Mouse (Mus musculus): ENCODE results near the gene Dmrt3. TPM values are rescaled to one million over a fixed set of nuclear protein-coding genes. Genes with fewer than 3 reads are reported as not detected.

Gene Dmrt3
- total and polyA plus RNA-seq, 2 experiments from 2014 or later: 0.06 to 0.93 TPM

- DNase-seq (ENCODE audit: low spot score) (no peak), ATAC-seq (ENCODE audit: low FRiP score) (no peak)
- 93% methylated on average over 2 of the region's 2 CpGs for WGBS
Measured at GRCm38 (mm10) chr19:25579440-25579839, 30.7 kb upstream of the Dmrt3 start.

GRCm38 (mm10) chr19:25597717-25598232 is 12.3 kb upstream of the Dmrt3 start:
- H3K9ac ChIP-seq (replicated peaks; ENCODE audit: low read length, poor library complexity, severe bottlenecking): no peak overlapping the region
- no peaks in the 10 kb centered on the region for H3K36me3 ChIP-seq (ENCODE audit: insufficient read depth, low read length)
- no peaks in the 10 kb centered on the region for H3K4me1 ChIP-seq (ENCODE audit: insufficient read depth, low read length)
- H3K9me3 ChIP-seq (ENCODE audit: low read length): no peaks in the 10 kb centered on the region
- H3K4me3 ChIP-seq (ENCODE audit: low read depth, low read length): no peak overlapping the region
- 74% methylated on average over 3 of the region's 3 CpGs for WGBS
- H3K27me3 ChIP-seq (ENCODE audit: insufficient read depth, low read length): peaks cover 52% of the 10 kb centered on the region
- ATAC-seq (ENCODE audit: low FRiP score): no peak
- DNase-seq (ENCODE audit: low spot score): no peak
- TF ChIP-seq CTCF (IDR thresholded peaks at IDR 0.05): no peak
- H3K4me2 ChIP-seq (ENCODE audit: low read depth, low read length, poor library complexity, severe bottlenecking): no peak overlapping the region
- no peak overlapping the region for H3K27ac ChIP-seq (ENCODE audit: low read depth, low read length)

More at GRCm38 (mm10) chr19:25579440-25579839, 30.7 kb upstream of the Dmrt3 start:
- no peak overlapping the region for H3K4me3 ChIP-seq (ENCODE audit: low read depth, low read length)
- H3K36me3 ChIP-seq (ENCODE audit: insufficient read depth, low read length): no peaks in the 10 kb centered on the region
- H3K27me3 ChIP-seq (ENCODE audit: insufficient read depth, low read length): peaks cover 9% of the 10 kb centered on the region; the same call in 1 of the 2 replicates
- H3K9me3 ChIP-seq (ENCODE audit: low read length): no peaks in the 10 kb centered on the region
- no peak overlapping the region for H3K4me2 ChIP-seq (ENCODE audit: low read depth, low read length, poor library complexity, severe bottlenecking)
- peak; percentile 24; the same call in 1 of the 2 replicates for TF ChIP-seq CTCF (IDR thresholded peaks at IDR 0.05)
- H3K4me1 ChIP-seq (ENCODE audit: insufficient read depth, low read length): no peaks in the 10 kb centered on the region
- no peak overlapping the region for H3K27ac ChIP-seq (ENCODE audit: low read depth, low read length)
- H3K9ac ChIP-seq (replicated peaks; ENCODE audit: low read length, poor library complexity, severe bottlenecking): no peak overlapping the region

GRCm38 (mm10) chr19:25598626-25599025 is 11.5 kb upstream of the Dmrt3 start:
- no peak for TF ChIP-seq CTCF (IDR thresholded peaks at IDR 0.05)

GRCm38 (mm10) chr19:25601966-25602365 is 8.1 kb upstream of the Dmrt3 start:
- no peak overlapping the region for H3K4me2 ChIP-seq (ENCODE audit: low read depth, low read length, poor library complexity, severe bottlenecking)
- no peak for TF ChIP-seq CTCF (IDR thresholded peaks at IDR 0.05)
- no peak overlapping the region for H3K27ac ChIP-seq (ENCODE audit: low read depth, low read length)
- 20% methylated on average over 8 of the region's 8 CpGs for WGBS
- no peak overlapping the region for H3K9ac ChIP-seq (replicated peaks; ENCODE audit: low read length, poor library complexity, severe bottlenecking)
- no peaks in the 10 kb centered on the region for H3K36me3 ChIP-seq (ENCODE audit: insufficient read depth, low read length)
- H3K9me3 ChIP-seq (ENCODE audit: low read length): no peaks in the 10 kb centered on the region
- ATAC-seq (ENCODE audit: low FRiP score): no peak
- peaks cover 70% of the 10 kb centered on the region for H3K27me3 ChIP-seq (ENCODE audit: insufficient read depth, low read length)
- no peaks in the 10 kb centered on the region for H3K4me1 ChIP-seq (ENCODE audit: insufficient read depth, low read length)
- H3K4me3 ChIP-seq (ENCODE audit: low read depth, low read length): no peak overlapping the region
- DNase-seq (ENCODE audit: low spot score): no peak

More at GRCm38 (mm10) chr19:25598626-25599025, 11.5 kb upstream of the Dmrt3 start:
- Histone ChIP-seq H3K27me3 (ENCODE audit: insufficient read depth, low read length) (peaks cover 55% of the 10 kb centered on the region), H3K36me3 (ENCODE audit: insufficient read depth, low read length) (no peaks in the 10 kb centered on the region), H3K4me2 (ENCODE audit: low read depth, low read length, poor library complexity, severe bottlenecking) (no peak overlapping the region), H3K4me1 (ENCODE audit: insufficient read depth, low read length) (no peaks in the 10 kb centered on the region), H3K9me3 (ENCODE audit: low read length) (no peaks in the 10 kb centered on the region), H3K4me3 (ENCODE audit: low read depth, low read length) (no peak overlapping the region), H3K9ac (replicated peaks; ENCODE audit: low read length, poor library complexity, severe bottlenecking) (no peak overlapping the region), H3K27ac (ENCODE audit: low read depth, low read length) (no peak overlapping the region)
- WGBS: 4% methylated on average over 4 of the region's 4 CpGs
- DNase-seq (ENCODE audit: low spot score) (no peak), ATAC-seq (ENCODE audit: low FRiP score) (no peak)

GRCm38 (mm10) chr19:25607461-25608205 is 2.5 kb upstream of the Dmrt3 start:
- no peak for TF ChIP-seq CTCF (IDR thresholded peaks at IDR 0.05)
- ATAC-seq (ENCODE audit: low FRiP score) (no peak), DNase-seq (ENCODE audit: low spot score) (no peak)
- WGBS: under 1% methylated on average over 21 of the region's 21 CpGs
- Histone ChIP-seq H3K27me3 (ENCODE audit: insufficient read depth, low read length) (peaks cover 67% of the 10 kb centered on the region), H3K36me3 (ENCODE audit: insufficient read depth, low read length) (no peaks in the 10 kb centered on the region), H3K4me1 (ENCODE audit: insufficient read depth, low read length) (peaks cover 5% of the 10 kb centered on the region; the same call in 1 of the 2 replicates), H3K4me3 (ENCODE audit: low read depth, low read length) (no peak overlapping the region), H3K9me3 (ENCODE audit: low read length) (no peaks in the 10 kb centered on the region), H3K9ac (replicated peaks; ENCODE audit: low read length, poor library complexity, severe bottlenecking) (no peak overlapping the region), H3K4me2 (ENCODE audit: low read depth, low read length, poor library complexity, severe bottlenecking) (no peak overlapping the region), H3K27ac (ENCODE audit: low read depth, low read length) (no peak overlapping the region)

GRCm38 (mm10) chr19:25608206-25608580 is 1.9 kb upstream of the Dmrt3 start:
- Histone ChIP-seq H3K9me3 (ENCODE audit: low read length) (no peaks in the 10 kb centered on the region), H3K4me3 (ENCODE audit: low read depth, low read length) (no peak overlapping the region), H3K4me1 (ENCODE audit: insufficient read depth, low read length) (peaks cover 5% of the 10 kb centered on the region; the same call in 1 of the 2 replicates), H3K9ac (replicated peaks; ENCODE audit: low read length, poor library complexity, severe bottlenecking) (no peak overlapping the region), H3K27me3 (ENCODE audit: insufficient read depth, low read length) (peaks cover 70% of the 10 kb centered on the region), H3K27ac (ENCODE audit: low read depth, low read length) (no peak overlapping the region), H3K36me3 (ENCODE audit: insufficient read depth, low read length) (no peaks in the 10 kb centered on the region), H3K4me2 (ENCODE audit: low read depth, low read length, poor library complexity, severe bottlenecking) (no peak overlapping the region)
- ATAC-seq (ENCODE audit: low FRiP score): no peak
- TF ChIP-seq CTCF (IDR thresholded peaks at IDR 0.05): no peak
- no peak for DNase-seq (ENCODE audit: low spot score)
- 2% methylated on average over 7 of the region's 7 CpGs for WGBS
